In genomic region chr7:16706385-16706784, GRCm38 (mm10) we compare ENCODE assay signal across 18 mouse cellular contexts. TPM values are rescaled to one million over a fixed set of nuclear protein-coding genes. Genes with fewer than 3 reads are reported as not detected.
DNase-seq lines count a peak whose midpoint lies in the region; ATAC-seq lines count a peak whose summit lies in the region.
"Had no signal": no experiment of that assay in that cellular context is flagged by ENCODE, and none has a peak within 500 bp of the region (broad histone marks: within the 10 kb centered on the region; RNA-seq: fewer than 3 reads in every experiment).

No protein-coding gene starts in this region.

- H3K36me3 ChIP-seq in heart, embryonic 16.5 days (ENCODE audit: control insufficient read depth, insufficient read depth), result no peaks in the 10 kb centered on the region
- no peaks in the 10 kb centered on the region for H3K36me3 ChIP-seq in forebrain, embryonic 16.5 days (ENCODE audit: control insufficient read depth, insufficient read depth)
- H3K36me3 ChIP-seq in neural tube, embryonic 15.5 days, result no peaks in the 10 kb centered on the region
- H3K36me3 ChIP-seq: forebrain, embryonic 12.5 days; hindbrain, embryonic 15.5 days had no signal

- H3K4me3 ChIP-seq in heart, embryonic 16.5 days (ENCODE audit: low read length), result no peak overlapping the region
- no peak overlapping the region for H3K4me3 ChIP-seq in forebrain, embryonic 16.5 days (replicated peaks; ENCODE audit: low read length)
- H3K4me3 ChIP-seq in neural tube, embryonic 15.5 days (replicated peaks), result no peak overlapping the region
- H3K4me3 ChIP-seq: forebrain, embryonic 12.5 days; hindbrain, embryonic 15.5 days; megakaryocyte, embryonic 14.5 days had no signal

- intact Hi-C loops in heart, postnatal 25 days (cut with DNase I), result no loop called here
- intact Hi-C loops in left cerebral cortex, postnatal 14 days (cut with DNase I), result no loop called here

- no peaks in the 10 kb centered on the region for H3K27me3 ChIP-seq in heart, embryonic 16.5 days (ENCODE audit: control insufficient read depth, insufficient read depth, low read length)
- no peaks in the 10 kb centered on the region for H3K27me3 ChIP-seq in forebrain, embryonic 16.5 days (replicated peaks; ENCODE audit: control insufficient read depth, insufficient read depth, low read length)
- no peaks in the 10 kb centered on the region for H3K27me3 ChIP-seq in neural tube, embryonic 15.5 days (replicated peaks)
- H3K27me3 ChIP-seq: forebrain, embryonic 12.5 days; hindbrain, embryonic 15.5 days had no signal

- peak overlapping the region; percentile 14 for H3K9ac ChIP-seq in heart, embryonic 16.5 days (ENCODE audit: low read length)
- no peak overlapping the region for H3K9ac ChIP-seq in forebrain, embryonic 16.5 days (replicated peaks; ENCODE audit: low read depth, low read length)
- H3K9ac ChIP-seq in neural tube, embryonic 15.5 days (replicated peaks), result no peak overlapping the region
- H3K9ac ChIP-seq: forebrain, embryonic 12.5 days; hindbrain, embryonic 15.5 days; liver, embryonic 14.5 days had no signal

- peak overlapping the region; percentile 45 for H3K4me2 ChIP-seq in heart, embryonic 16.5 days (ENCODE audit: low read depth, low read length)
- H3K4me2 ChIP-seq in forebrain, embryonic 16.5 days (ENCODE audit: low read length), result no peak overlapping the region
- H3K4me2 ChIP-seq in neural tube, embryonic 15.5 days, result no peak overlapping the region
- H3K4me2 ChIP-seq: forebrain, embryonic 12.5 days; hindbrain, embryonic 15.5 days had no signal

- no peak for DNase-seq in heart, postnatal 25 days (ENCODE audit: low spot score)
- peak; percentile 77 for DNase-seq in right cerebral cortex, adult 18-20 months
- DNase-seq in right cerebral cortex, postnatal 4 days, result no peak
- peak; percentile 58 to 84 for DNase-seq in left cerebral cortex, postnatal 14 days (ENCODE audit: low spot score in 2 of 2)
- peak; percentile 88 for DNase-seq in telencephalon, adult 2 months (ENCODE audit: low read depth, low spot score)
- DNase-seq: cerebellum, adult 9-10 months; gastrocnemius, postnatal 25 days; kidney, adult 2 months; thymus, adult 18-20 months had no signal

- peak overlapping the region; percentile 73 for H3K27ac ChIP-seq in heart, embryonic 16.5 days (ENCODE audit: low read length)
- no peak overlapping the region for H3K27ac ChIP-seq in forebrain, embryonic 16.5 days (ENCODE audit: low read length)
- H3K27ac ChIP-seq in neural tube, embryonic 15.5 days (replicated peaks), result no peak overlapping the region
- H3K27ac ChIP-seq: forebrain, embryonic 12.5 days; hindbrain, embryonic 15.5 days; liver, embryonic 14.5 days had no signal

- no peaks in the 10 kb centered on the region for H3K9me3 ChIP-seq in heart, embryonic 16.5 days (replicated peaks; ENCODE audit: control insufficient read depth, low read length)
- H3K9me3 ChIP-seq in forebrain, embryonic 16.5 days (ENCODE audit: control insufficient read depth, low read length), result no peaks in the 10 kb centered on the region
- no peaks in the 10 kb centered on the region for H3K9me3 ChIP-seq in neural tube, embryonic 15.5 days (replicated peaks)
- H3K9me3 ChIP-seq: forebrain, embryonic 12.5 days; hindbrain, embryonic 15.5 days; megakaryocyte, embryonic 14.5 days had no signal

- peak; percentile 79 for ATAC-seq in heart, embryonic 16.5 days (replicated peaks; ENCODE audit: extremely low read depth, insufficient read depth, low FRiP score)
- ATAC-seq in forebrain, embryonic 16.5 days, result no peak
- no peak for ATAC-seq in neural tube, embryonic 15.5 days (ENCODE audit: low FRiP score)

- peaks cover 30% of the 10 kb centered on the region for H3K4me1 ChIP-seq in heart, embryonic 16.5 days (ENCODE audit: control insufficient read depth, insufficient read depth, low read length)
- no peaks in the 10 kb centered on the region for H3K4me1 ChIP-seq in forebrain, embryonic 16.5 days (replicated peaks; ENCODE audit: control insufficient read depth, insufficient read depth, low read length)
- no peaks in the 10 kb centered on the region for H3K4me1 ChIP-seq in neural tube, embryonic 15.5 days
- H3K4me1 ChIP-seq: forebrain, embryonic 12.5 days; hindbrain, embryonic 15.5 days had no signal

- WGBS in heart, embryonic 16.5 days, result 11% methylated on average over 9 of the region's 9 CpGs
- 62% methylated on average over 9 of the region's 9 CpGs for WGBS in forebrain, embryonic 16.5 days
- 59% methylated on average over 9 of the region's 9 CpGs for WGBS in neural tube, embryonic 15.5 days

RNA-seq across cellular contexts. Expression of gene Ceacam9, which starts 15.3 kb away (rescaled TPM):
- polyA plus RNA-seq in heart, embryonic 16.5 days (2015; fragmentation: Nextera tagmentation; extraction: Ambion mirVana), result 0.33 TPM in 1 of 2 replicates, not detected in the other
- not detected for total RNA-seq in heart, postnatal 25 days (2021)
- total RNA-seq in left cerebral cortex, postnatal 14 days (2021), result not detected
- 0.15 and 0.20 TPM in 2 replicates for polyA plus RNA-seq in forebrain, embryonic 16.5 days (2015; fragmentation: Nextera tagmentation; extraction: Ambion mirVana)
- polyA plus RNA-seq in neural tube, embryonic 15.5 days (2015; fragmentation: Nextera tagmentation; extraction: Ambion mirVana), result 0.17 and 0.50 TPM in 2 replicates
- total RNA-seq: gastrocnemius, postnatal 25 days; layer of hippocampus, adult 8-10 months had no signal
- polyA plus RNA-seq: embryonic facial prominence, embryonic 11.5 days; forebrain, embryonic 12.5 days; kidney, adult 2 months; liver, embryonic 14.5 days had no signal

RNA-seq across cellular contexts. Expression of gene Ceacam15, which starts 30.9 kb away (rescaled TPM):
- 0.86 and 1.0 TPM in 2 replicates for polyA plus RNA-seq in heart, embryonic 16.5 days (2015; fragmentation: Nextera tagmentation; extraction: Ambion mirVana)
- not detected for total RNA-seq in heart, postnatal 25 days (2021)
- not detected for total RNA-seq in left cerebral cortex, postnatal 14 days (2021)
- polyA plus RNA-seq in forebrain, embryonic 16.5 days (2015; fragmentation: Nextera tagmentation; extraction: Ambion mirVana), result not detected in 2 replicates
- polyA plus RNA-seq in neural tube, embryonic 15.5 days (2015; fragmentation: Nextera tagmentation; extraction: Ambion mirVana), result 0.13 TPM in 1 of 2 replicates, not detected in the other
- total RNA-seq: gastrocnemius, postnatal 25 days; layer of hippocampus, adult 8-10 months had no signal
- polyA plus RNA-seq: embryonic facial prominence, embryonic 11.5 days; forebrain, embryonic 12.5 days; hindbrain, embryonic 15.5 days; kidney, adult 2 months; liver, embryonic 14.5 days had no signal

RNA-seq across cellular contexts. Expression of gene Ap2s1, which starts 31.8 kb away (rescaled TPM):
- 218 and 242 TPM in 2 replicates for polyA plus RNA-seq in heart, embryonic 16.5 days (2015; fragmentation: Nextera tagmentation; extraction: Ambion mirVana)
- total RNA-seq in heart, postnatal 25 days (2021), result 10 to 100 TPM; 80.9 to 87.9 TPM
- 100 to 1,000 TPM; 349 to 363 TPM for total RNA-seq in left cerebral cortex, postnatal 14 days (2021)
- polyA plus RNA-seq in forebrain, embryonic 16.5 days (2015; fragmentation: Nextera tagmentation; extraction: Ambion mirVana), result 364 and 377 TPM in 2 replicates
- polyA plus RNA-seq in neural tube, embryonic 15.5 days (2015; fragmentation: Nextera tagmentation; extraction: Ambion mirVana), result 412 and 431 TPM in 2 replicates

Comparison
In these comparisons a context has a peak if more than half of its experiments do, and no peak if none do; other contexts are left out.
1. DNase-seq: peak in right cerebral cortex, adult 18-20 months (single experiment), left cerebral cortex, postnatal 14 days (2 of 2) and telencephalon, adult 2 months (single experiment); none in heart, postnatal 25 days (single experiment) and right cerebral cortex, postnatal 4 days (single experiment).